Mouse (Mus musculus): ENCODE results near the gene Izumo2.
"Not testable (repeated sequence)": the region's sequence is repeated elsewhere in the genome, so short reads cannot be mapped to it uniquely, and the experiment has no call there.

Izumo2 gene

DNA sequence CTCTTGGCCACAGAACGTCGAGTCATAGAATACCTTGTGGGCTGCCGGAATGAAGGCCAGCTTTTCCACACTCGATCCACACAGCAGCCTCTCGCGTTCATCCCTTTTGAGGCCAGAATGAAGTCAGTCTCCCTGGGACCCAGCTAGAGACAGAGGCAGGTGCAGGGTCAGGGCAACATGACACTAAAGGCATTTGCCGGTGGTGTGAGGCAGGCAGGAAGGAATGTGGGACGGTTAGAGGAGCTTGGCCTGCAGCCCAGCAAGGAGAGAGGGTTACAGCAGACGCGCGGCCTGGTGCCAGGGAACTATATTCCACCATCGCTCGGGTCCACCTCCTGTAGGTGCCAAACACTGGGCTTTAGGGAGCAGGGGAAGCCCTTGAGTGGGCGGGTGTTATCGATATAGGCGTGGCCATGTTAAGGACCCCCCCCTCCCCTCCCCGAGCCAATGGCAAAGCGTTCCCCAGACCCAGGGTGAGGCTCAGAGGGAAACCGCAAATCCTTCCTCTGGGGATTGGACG, 11.3 kb upstream of the Izumo2 start:
- in situ Hi-C loops (cut with MboI; ENCODE audit: low sequenced_read_pairs), result no loop called here

DNA sequence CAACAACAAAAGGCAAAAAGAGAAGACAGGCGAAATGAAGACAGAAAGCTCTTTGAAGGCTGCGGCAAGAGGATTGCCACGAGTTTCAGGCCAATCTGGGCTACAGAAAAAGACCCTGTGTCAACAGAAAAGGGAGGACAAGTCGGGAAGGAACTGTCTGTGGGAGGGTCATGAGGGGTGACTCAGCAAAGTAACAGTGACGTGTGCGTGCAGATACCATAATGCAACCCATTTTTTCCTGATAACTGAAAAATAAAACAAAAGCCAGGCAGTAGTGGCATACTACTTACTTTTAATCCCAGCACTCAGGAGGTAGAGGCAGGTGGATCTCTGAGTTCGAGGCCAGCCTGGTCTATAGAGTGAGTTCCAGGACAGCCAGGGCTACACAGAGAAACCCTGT, 10.6 kb upstream of the Izumo2 start:
- in situ Hi-C loops (cut with MboI; ENCODE audit: low sequenced_read_pairs), result no loop called here

GRCm38 (mm10) chr7:44701921-44702320, 6.6 kb upstream of the Izumo2 start:
- in situ Hi-C loops (cut with MboI; ENCODE audit: low sequenced_read_pairs), result no loop called here

DNA sequence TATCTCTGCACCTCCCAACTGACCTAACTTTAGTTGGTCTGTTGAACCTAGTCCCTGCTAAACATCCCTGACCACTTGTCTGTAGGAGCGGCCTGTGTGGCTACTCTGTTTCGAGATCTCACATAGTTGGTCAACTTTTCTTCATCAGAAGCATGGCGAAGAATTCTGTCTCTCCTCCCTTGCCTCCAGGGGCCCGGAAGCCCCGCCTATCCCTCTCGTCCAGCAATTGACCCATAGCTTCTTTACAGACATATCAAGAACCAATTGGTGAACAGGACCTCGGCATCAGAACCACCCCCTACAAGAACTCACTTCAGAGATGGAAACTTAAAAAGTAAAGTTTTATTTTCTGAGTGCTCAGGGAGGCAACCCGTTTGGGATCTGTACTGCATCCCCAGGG, 5.6 kb upstream of the Izumo2 start:
- in situ Hi-C loops (cut with MboI; ENCODE audit: low sequenced_read_pairs), result no loop called here

DNA sequence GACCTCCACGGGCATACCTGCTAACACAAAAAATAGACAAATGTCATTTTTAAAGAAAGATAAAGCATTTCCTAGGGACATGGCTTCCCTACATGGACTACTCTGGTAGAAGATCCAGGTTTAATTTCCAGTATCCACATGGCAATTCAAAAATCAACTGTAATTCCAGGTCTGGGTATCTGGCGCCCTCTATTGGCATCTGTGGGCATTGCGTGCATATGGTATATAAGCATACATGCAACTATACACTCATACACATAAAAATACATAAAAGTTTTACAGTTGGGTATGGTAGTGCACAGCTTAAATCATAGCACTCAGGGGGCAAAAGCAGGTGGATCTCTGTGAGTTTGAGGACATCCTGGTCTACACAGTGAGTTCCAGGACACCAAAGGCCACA, 4.2 kb upstream of the Izumo2 start:
- in situ Hi-C loops (cut with MboI; ENCODE audit: low sequenced_read_pairs), result no loop called here

DNA sequence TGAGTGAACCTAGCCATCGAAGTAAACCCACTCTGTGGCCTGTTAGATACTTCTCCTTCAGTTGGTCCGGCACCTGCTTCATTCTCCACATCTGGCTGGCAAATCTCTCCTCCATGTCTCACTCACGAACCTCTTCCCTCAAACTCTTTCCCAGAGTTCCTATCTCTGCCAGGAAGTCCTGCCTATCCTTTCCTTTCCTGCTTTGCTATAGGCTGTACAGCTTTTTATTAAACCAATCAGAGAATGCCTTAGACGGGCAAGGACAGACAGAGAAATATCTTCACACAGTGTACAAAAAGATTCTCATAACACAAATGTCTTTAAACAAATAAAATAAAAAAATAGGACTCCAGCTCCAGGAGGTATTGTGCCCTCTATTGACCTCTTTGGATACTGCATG, 3.5 kb upstream of the Izumo2 start:
- in situ Hi-C loops (cut with MboI; ENCODE audit: low sequenced_read_pairs), result no loop called here

- in situ Hi-C loops (cut with MboI; ENCODE audit: low sequenced_read_pairs), result no loop called here
Measured at GRCm38 (mm10) chr7:44706322-44706721, 2.2 kb upstream of the Izumo2 start.

DNA sequence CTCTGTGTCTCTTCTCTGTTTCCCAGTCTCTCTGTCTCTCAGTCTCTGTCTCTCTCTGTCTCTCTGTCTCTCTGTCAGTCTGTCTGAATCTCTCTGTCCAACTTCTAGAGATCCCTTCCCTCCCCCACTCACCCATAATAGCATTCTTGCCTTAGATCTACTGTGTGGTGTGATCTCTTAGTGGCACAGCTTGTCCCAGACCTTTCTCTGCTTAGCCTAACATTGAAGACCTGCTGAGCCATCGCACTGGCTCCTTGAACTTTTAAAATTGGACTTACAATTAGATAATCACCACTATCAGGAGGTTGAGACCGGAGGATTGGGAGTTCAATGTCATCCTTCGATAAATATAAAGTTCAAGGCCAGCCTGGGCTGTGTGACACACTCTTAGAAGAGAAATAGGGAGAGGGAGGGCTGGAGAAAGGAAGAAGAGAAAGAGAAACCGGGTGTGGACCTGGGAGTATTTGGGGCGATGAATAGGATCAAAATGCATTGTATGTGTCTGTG, 1.3 kb upstream of the Izumo2 start:
- in situ Hi-C loops (cut with MboI; ENCODE audit: low sequenced_read_pairs), result no loop called here

- in situ Hi-C loops (cut with MboI; ENCODE audit: low sequenced_read_pairs), result not testable (repeated sequence)
Measured at GRCm38 (mm10) chr7:44708093-44708492, 449 bp upstream of the Izumo2 start.

DNA sequence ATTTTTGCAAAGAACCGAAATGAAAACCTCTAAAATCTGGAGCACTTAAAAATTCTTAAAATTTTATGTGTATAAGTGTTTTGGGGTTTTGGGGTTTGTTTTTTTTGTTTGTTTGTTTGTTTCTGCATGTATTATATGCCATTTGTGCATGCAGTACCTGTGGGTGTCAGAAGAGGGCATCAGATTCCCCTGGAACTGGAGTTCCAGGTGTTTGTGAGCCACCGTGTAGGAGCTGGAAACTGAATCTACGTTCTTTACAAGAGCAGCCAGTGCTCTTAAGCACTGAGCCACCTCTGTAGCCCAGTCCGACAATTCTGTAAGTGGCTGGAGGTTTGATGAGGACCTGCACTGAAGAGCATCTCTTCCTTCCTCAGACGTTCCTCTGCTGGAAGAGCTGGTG, 1.3 kb downstream of the Izumo2 start:
- in situ Hi-C loops (cut with MboI; ENCODE audit: low sequenced_read_pairs), result no loop called here

GRCm38 (mm10) chr7:44722058-44722457, 13.5 kb downstream of the Izumo2 start:
- in situ Hi-C loops (cut with MboI; ENCODE audit: low sequenced_read_pairs), result no loop called here

- in situ Hi-C loops (cut with MboI; ENCODE audit: low sequenced_read_pairs), result no loop called here
Measured at GRCm38 (mm10) chr7:44724316-44724715, 15.8 kb downstream of the Izumo2 start.

- in situ Hi-C loops (cut with MboI; ENCODE audit: low sequenced_read_pairs), result no loop called here
Measured at GRCm38 (mm10) chr7:44726343-44726742, 17.8 kb downstream of the Izumo2 start.

DNA sequence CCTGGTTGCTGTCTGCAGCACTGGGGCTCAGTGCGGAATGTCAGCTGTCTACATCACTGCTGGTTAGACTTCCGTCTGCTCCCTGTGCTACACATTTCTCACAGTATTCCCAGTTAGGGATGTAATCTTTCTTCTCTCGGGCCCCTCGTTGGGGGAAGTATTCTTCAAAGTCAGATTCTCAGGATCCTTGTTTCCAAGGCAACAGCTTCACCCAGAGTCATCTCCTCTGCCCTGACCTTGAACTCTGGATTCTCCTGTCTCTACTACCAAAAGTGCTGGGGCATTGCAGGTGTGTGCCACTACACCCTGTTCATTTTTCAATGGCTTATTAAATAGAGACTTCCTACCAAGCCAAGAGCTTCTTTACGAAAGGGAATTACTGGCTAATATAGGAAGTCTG, 18.6 kb downstream of the Izumo2 start:
- in situ Hi-C loops (cut with MboI; ENCODE audit: low sequenced_read_pairs), result no loop called here

DNA sequence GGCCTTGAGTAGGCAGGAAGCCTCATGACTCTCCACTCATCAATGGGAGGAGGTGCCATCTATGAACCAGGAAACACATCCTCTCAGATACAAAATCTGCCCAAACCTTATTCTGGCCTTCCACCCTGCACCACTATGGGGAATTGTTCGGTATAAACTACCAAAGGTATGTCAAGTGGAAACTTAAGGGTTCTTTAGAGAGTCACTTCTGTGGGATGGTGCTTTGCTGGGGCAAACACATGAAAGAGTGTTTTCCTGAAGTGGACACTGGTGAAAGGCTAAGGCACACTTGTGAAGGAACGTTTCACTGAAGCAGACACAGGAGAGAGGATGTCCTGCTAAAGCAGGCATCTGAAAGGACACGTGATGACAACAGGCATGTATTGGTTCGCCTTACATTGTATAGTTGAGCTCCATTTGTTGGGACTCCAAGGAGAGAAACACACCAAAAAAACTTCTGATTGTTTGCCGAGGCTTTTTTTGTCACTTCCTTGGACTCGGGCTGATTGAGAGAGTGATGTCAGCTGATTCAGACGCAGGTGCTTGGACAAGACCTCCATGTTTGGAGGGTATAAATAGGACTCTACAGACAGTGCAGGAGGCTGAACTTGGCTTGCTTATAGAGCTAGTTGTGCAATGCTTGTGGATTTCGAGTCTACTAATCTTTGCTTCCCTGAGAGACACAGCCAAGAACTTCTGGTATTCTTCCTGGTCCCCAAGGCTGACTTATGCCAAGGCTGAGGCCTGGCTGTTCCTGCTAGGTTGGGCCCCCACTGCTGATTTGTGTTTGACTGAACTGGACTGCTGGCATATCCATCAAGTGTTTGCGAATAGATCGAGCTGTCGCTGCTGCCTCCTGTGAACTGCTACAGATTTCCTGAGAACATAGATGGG, 19.8 kb downstream of the Izumo2 start:
- in situ Hi-C loops (cut with MboI; ENCODE audit: low sequenced_read_pairs), result no loop called here

DNA sequence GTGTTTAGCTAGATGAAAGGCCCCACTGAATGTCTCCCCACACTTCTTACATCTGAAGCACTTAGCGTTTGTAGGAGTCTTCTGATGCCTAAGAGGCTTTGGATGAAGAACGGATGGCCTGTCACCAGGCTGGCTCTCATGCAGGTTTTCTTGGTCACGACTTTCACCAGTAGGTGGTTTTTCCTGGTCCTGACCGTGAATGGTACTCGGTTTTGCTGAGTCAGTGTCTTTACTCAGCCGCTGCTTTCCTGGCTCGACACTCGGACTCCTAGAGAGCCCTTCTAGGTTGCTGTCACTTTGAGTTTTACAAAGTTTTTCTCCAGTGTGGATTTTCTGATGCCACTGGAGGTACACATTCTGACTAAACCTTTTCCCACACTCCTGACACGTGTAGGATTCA, 25.2 kb downstream of the Izumo2 start:
- in situ Hi-C loops (cut with MboI; ENCODE audit: low sequenced_read_pairs), result no loop called here

- in situ Hi-C loops (cut with MboI; ENCODE audit: low sequenced_read_pairs), result no loop called here
Measured at GRCm38 (mm10) chr7:44741361-44741760, 32.8 kb downstream of the Izumo2 start.

DNA sequence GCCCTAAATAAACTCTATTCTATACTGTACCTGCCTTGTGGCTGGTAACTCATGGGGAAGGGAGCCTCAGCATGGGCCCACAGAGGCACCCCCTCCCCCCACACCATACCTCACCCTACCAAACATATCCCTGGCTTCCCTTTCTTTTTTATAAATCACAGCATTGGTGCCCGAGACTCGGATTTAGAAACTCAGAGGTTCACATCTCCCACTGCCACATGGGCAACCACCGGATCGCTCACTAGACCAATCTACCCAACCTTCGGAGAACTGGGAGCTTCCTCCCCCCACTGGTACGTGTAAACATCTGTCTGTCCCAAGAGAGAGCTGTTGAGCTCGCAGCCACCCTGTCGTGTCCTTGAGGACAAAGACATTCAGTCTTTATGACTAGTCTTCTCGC, 35.7 kb downstream of the Izumo2 start:
- in situ Hi-C loops (cut with MboI; ENCODE audit: low sequenced_read_pairs), result no loop called here

GRCm38 (mm10) chr7:44745076-44745475, 36.5 kb downstream of the Izumo2 start:
- in situ Hi-C loops (cut with MboI; ENCODE audit: low sequenced_read_pairs), result no loop called here

GRCm38 (mm10) chr7:44747115-44747514, 38.6 kb downstream of the Izumo2 start:
- in situ Hi-C loops (cut with MboI; ENCODE audit: low sequenced_read_pairs), result no loop called here

DNA sequence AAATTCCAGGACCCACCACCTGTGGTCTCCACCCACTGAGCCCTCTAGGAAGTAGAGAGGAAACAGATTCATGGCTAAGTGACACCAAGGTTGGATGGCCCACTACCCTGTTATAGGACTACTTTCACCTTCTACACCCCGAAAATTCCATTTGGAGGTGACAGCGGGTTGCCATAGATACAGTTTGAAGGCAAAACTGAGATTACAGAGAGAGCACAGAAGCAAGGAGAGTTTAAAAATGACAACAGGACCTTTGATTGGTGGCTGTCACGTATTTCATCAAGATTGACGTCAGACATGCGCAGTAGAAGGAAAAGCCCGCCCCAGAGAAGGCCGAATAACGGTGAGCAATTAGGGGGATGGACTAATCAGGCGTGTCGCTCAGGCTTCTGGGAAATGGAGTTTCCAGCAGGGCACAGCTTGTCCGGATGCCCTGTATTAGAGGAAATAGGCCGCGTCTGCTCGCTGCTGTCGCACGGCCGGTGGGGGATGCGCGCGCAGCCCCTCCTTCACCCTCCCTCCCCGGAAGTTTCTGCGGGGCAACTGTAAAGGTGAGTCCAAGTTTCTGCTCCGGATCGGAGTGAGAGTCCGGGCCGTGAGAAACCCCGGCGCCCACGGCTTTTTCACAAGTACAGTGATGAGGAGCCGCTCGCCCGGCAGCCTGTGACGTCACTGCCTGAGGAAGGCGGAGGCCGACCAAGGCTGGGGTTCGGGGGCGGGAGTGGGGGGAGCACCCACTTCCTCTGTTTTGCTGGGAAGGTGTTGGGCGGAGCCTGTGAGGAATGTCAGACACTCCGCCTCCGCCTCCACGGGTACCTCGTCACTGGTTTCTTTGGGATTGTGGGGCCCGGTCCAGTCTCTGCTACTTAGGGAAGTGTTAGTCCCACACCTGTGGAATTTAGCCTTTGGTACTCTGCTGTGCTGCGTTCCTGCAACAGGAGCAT, 39.8 kb downstream of the Izumo2 start, which contains the start of gene Vrk3:
Gene Vrk3, plus strand, starts transcription at position 313 of the 944 bp plus-strand sequence.
- in situ Hi-C loops (cut with MboI; ENCODE audit: low sequenced_read_pairs), result no loop called here
